Mouse (Mus musculus): ENCODE data around the gene Ankrd7. TPM values are rescaled to one million over a fixed set of nuclear protein-coding genes. Genes with fewer than 3 reads are reported as not detected.

Gene Ankrd7
- polyA plus RNA-seq, 1 experiment from 2014 or later, result not detected

DNA sequence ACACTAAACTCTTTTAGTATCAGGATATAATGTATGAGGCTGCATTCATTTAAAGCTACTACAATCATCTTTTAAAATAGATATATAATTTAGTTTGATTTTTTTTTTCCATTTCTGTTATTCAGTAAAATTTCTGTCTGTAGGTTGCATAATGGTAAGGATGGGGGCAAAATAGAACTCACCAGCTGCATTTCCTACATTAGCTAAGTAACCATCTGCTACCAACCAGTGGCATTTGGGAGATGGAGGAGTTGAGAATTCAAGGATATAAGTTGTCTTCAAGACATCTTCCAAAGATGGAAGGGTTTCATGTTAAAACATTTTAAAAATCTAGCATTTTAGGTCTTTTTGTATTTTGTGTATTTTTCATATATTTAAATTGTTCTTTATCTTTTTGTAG, 10.8 kb upstream of the Ankrd7 start:
- Histone ChIP-seq H3K27ac (ENCODE audit: low read depth, low read length) (no peak overlapping the region), H3K4me1 (ENCODE audit: control insufficient read depth, insufficient read depth, low read length) (0 out of 2 replicates have a peak, but pooled peaks cover under 1% of the 10 kb centered on the region), H3K9ac (ENCODE audit: low read depth, low read length) (no peak overlapping the region), H3K9me3 (ENCODE audit: control insufficient read depth, low read length) (no peaks in the 10 kb centered on the region), H3K4me2 (replicated peaks; ENCODE audit: low read depth, low read length) (no peak overlapping the region), H3K4me3 (ENCODE audit: low read length) (no peak overlapping the region), H3K27me3 (ENCODE audit: control insufficient read depth, insufficient read depth, low read length) (no peaks in the 10 kb centered on the region), H3K36me3 (ENCODE audit: control insufficient read depth, insufficient read depth, low read length) (peaks cover 53% of the 10 kb centered on the region)
- ATAC-seq (ENCODE audit: low FRiP score, low TSS enrichment), result no peak

DNA sequence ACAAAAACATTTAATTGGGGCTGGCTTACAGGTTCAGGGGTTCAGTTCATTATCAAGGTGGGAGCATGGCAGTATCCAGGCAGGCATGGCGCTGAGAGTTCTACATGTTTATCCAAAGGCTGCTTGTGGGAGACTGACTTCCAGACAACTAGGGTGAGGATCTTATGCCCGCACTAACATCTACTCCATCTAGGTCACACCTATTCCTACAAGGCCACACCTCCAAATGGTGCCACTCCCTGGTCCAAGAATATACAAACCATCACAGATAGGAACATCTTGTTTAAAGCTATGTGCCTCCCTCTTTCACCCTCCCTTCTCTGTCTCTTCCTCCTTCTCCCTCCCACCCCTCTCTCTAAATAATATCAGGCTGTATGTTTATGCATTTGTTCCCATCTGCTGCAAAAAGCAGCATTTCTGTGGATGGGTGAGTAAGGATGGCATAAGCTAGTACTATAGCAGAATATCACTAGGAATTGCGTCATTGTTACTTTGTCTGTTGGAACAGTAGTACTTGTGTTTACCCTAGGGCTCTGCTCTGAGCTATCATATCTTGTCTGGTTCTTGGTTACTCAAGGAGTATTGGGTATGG, 9.5 kb upstream of the Ankrd7 start:
- Histone ChIP-seq H3K4me1 (ENCODE audit: control insufficient read depth, insufficient read depth, low read length) (no peaks in the 10 kb centered on the region), H3K27ac (ENCODE audit: low read depth, low read length) (no peak overlapping the region), H3K36me3 (ENCODE audit: control insufficient read depth, insufficient read depth, low read length) (peaks cover 44% of the 10 kb centered on the region), H3K27me3 (ENCODE audit: control insufficient read depth, insufficient read depth, low read length) (no peaks in the 10 kb centered on the region), H3K9ac (ENCODE audit: low read depth, low read length) (no peak overlapping the region), H3K4me2 (replicated peaks; ENCODE audit: low read depth, low read length) (no peak overlapping the region), H3K4me3 (ENCODE audit: low read length) (no peak overlapping the region), H3K9me3 (ENCODE audit: control insufficient read depth, low read length) (0 out of 2 replicates have a peak, but pooled peaks cover 3% of the 10 kb centered on the region)
- 0 out of 2 replicates have a peak, but pooled peaks have one; percentile 43 for ATAC-seq (ENCODE audit: low FRiP score, low TSS enrichment)
- WGBS, result 98% methylated on average over 3 of the region's 3 CpGs

DNA sequence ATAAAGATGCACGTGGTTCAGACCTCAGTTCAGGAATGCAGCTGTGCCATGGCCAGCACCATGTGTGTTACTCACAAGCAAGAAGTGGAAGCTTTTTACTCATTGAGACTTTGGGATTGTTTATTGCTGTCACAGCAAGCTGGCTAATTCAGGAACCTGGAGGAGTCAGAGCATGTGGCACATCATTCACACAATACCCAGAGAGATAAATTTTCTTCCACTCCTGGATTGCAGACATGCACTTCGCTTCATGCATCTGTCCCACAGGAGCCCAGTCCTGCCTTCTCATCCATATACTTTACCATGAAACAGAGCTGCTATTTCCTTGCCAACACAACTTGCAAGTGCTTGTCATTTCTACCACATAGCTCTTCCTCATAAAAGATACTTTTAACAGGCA, 22.9 kb downstream of the Ankrd7 start:
- no peaks in the 10 kb centered on the region for H3K9me3 ChIP-seq (ENCODE audit: control insufficient read depth, low read length)
- WGBS, result 42% methylated on average over 2 of the region's 2 CpGs

GRCm38 (mm10) chr6:18894142-18894541, 28.0 kb downstream of the Ankrd7 start:
- no peak overlapping the region for H3K9ac ChIP-seq (ENCODE audit: low read depth, low read length)
- H3K36me3 ChIP-seq (ENCODE audit: control insufficient read depth, insufficient read depth, low read length), result no peaks in the 10 kb centered on the region
- no peak overlapping the region for H3K27ac ChIP-seq (ENCODE audit: low read depth, low read length)
- H3K4me1 ChIP-seq (ENCODE audit: control insufficient read depth, insufficient read depth, low read length), result no peaks in the 10 kb centered on the region
- no peaks in the 10 kb centered on the region for H3K27me3 ChIP-seq (ENCODE audit: control insufficient read depth, insufficient read depth, low read length)
- no peak overlapping the region for H3K4me2 ChIP-seq (replicated peaks; ENCODE audit: low read depth, low read length)
- no peak for ATAC-seq (ENCODE audit: low FRiP score, low TSS enrichment)
- H3K4me3 ChIP-seq (ENCODE audit: low read length), result no peak overlapping the region
- no peaks in the 10 kb centered on the region for H3K9me3 ChIP-seq (ENCODE audit: control insufficient read depth, low read length)

More for the DNA sequence above, 22.9 kb downstream of the Ankrd7 start:
- Histone ChIP-seq H3K4me3 (ENCODE audit: low read length) (no peak overlapping the region), H3K4me1 (ENCODE audit: control insufficient read depth, insufficient read depth, low read length) (no peaks in the 10 kb centered on the region), H3K27me3 (ENCODE audit: control insufficient read depth, insufficient read depth, low read length) (no peaks in the 10 kb centered on the region), H3K9ac (ENCODE audit: low read depth, low read length) (no peak overlapping the region), H3K36me3 (ENCODE audit: control insufficient read depth, insufficient read depth, low read length) (no peaks in the 10 kb centered on the region), H3K27ac (ENCODE audit: low read depth, low read length) (no peak overlapping the region), H3K4me2 (replicated peaks; ENCODE audit: low read depth, low read length) (no peak overlapping the region)
- ATAC-seq (ENCODE audit: low FRiP score, low TSS enrichment), result no peak

DNA sequence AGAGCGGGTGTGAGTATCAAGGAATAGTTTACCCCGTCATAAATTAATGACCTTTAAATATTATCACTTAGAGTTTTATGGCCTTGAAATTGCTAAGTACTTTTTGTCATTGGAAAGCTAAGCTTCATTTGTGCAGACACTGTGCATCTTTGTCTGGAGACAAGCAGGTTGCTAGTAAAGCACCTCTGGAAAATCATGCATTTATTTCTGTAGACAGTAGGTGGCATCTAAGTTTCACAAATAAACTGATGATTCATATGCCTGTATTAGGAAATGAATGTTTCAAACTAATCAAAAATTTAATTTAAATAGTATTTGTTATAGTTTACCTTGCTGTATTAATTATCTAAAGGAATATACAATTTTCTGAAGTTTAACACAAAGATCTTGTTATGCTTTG, 41.1 kb downstream of the Ankrd7 start:
- no peaks in the 10 kb centered on the region for H3K9me3 ChIP-seq (ENCODE audit: control insufficient read depth, low read length)
- 91% methylated on average over 2 of the region's 2 CpGs for WGBS
- ATAC-seq (ENCODE audit: low FRiP score, low TSS enrichment), result no peak
- no peak overlapping the region for H3K4me2 ChIP-seq (replicated peaks; ENCODE audit: low read depth, low read length)
- no peaks in the 10 kb centered on the region for H3K4me1 ChIP-seq (ENCODE audit: control insufficient read depth, insufficient read depth, low read length)
- H3K27me3 ChIP-seq (ENCODE audit: control insufficient read depth, insufficient read depth, low read length), result no peaks in the 10 kb centered on the region
- no peak overlapping the region for H3K9ac ChIP-seq (ENCODE audit: low read depth, low read length)
- no peaks in the 10 kb centered on the region for H3K36me3 ChIP-seq (ENCODE audit: control insufficient read depth, insufficient read depth, low read length)
- no peak overlapping the region for H3K27ac ChIP-seq (ENCODE audit: low read depth, low read length)
- no peak overlapping the region for H3K4me3 ChIP-seq (ENCODE audit: low read length)

DNA sequence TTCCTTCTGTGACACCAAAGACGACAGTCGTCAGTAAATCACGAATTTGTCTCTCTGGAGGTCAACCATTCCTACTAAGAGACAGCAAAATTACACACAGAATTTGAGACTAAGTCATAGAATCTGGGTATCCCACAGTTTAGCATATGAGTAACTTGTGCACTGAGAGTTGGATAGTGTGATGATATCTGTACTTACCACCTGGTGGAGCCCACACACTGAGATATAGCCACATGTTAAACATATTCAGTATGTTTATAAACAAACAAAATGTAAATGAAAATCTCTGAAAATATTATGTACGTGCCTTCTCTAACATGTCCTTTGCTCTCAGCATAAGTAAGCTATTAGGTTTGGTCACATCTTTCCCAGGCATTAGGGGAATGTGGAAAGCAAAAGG, 47.1 kb downstream of the Ankrd7 start:
- H3K4me1 ChIP-seq (ENCODE audit: control insufficient read depth, insufficient read depth, low read length), result no peaks in the 10 kb centered on the region

GRCm38 (mm10) chr6:18916021-18916420, 49.9 kb downstream of the Ankrd7 start:
- H3K27me3 ChIP-seq (ENCODE audit: control insufficient read depth, insufficient read depth, low read length), result no peaks in the 10 kb centered on the region
- no peak overlapping the region for H3K27ac ChIP-seq (ENCODE audit: low read depth, low read length)
- no peaks in the 10 kb centered on the region for H3K4me1 ChIP-seq (ENCODE audit: control insufficient read depth, insufficient read depth, low read length)
- WGBS, result 35% methylated on average over 4 of the region's 4 CpGs
- H3K4me2 ChIP-seq (replicated peaks; ENCODE audit: low read depth, low read length), result no peak overlapping the region
- ATAC-seq (ENCODE audit: low FRiP score, low TSS enrichment), result peak; percentile 62; the same call in 1 of the 2 replicates
- H3K36me3 ChIP-seq (ENCODE audit: control insufficient read depth, insufficient read depth, low read length), result no peaks in the 10 kb centered on the region
- H3K9ac ChIP-seq (ENCODE audit: low read depth, low read length), result no peak overlapping the region
- H3K9me3 ChIP-seq (ENCODE audit: control insufficient read depth, low read length), result no peaks in the 10 kb centered on the region
- H3K4me3 ChIP-seq (ENCODE audit: low read length), result no peak overlapping the region

More for the DNA sequence above, 47.1 kb downstream of the Ankrd7 start:
- no peak overlapping the region for H3K4me3 ChIP-seq (ENCODE audit: low read length)
- no peak overlapping the region for H3K27ac ChIP-seq (ENCODE audit: low read depth, low read length)
- no peaks in the 10 kb centered on the region for H3K36me3 ChIP-seq (ENCODE audit: control insufficient read depth, insufficient read depth, low read length)
- no peak for ATAC-seq (ENCODE audit: low FRiP score, low TSS enrichment)
- H3K9ac ChIP-seq (ENCODE audit: low read depth, low read length), result no peak overlapping the region
- no peaks in the 10 kb centered on the region for H3K27me3 ChIP-seq (ENCODE audit: control insufficient read depth, insufficient read depth, low read length)
- no peak overlapping the region for H3K4me2 ChIP-seq (replicated peaks; ENCODE audit: low read depth, low read length)
- 57% methylated on average over 4 of the region's 4 CpGs for WGBS
- no peaks in the 10 kb centered on the region for H3K9me3 ChIP-seq (ENCODE audit: control insufficient read depth, low read length)

DNA sequence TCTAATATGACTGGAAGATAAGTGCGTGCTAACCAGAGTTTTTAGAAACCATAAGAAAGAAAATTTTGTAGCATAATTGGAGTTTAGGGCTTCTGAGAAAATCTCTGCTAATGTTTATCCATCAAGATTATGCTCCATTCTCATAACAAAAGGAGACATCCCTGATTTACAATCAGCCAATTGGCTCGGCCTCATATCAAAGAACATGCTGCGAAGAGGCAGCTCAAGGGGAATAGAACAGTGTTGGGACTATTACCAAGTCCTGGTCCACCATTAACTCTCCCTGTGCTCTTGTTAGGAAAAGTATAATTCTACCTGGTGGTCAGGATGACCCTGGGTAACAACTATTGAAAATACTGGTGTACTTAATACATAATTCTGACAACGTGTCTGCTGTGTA, 50.4 kb downstream of the Ankrd7 start:
- Histone ChIP-seq H3K9me3 (ENCODE audit: control insufficient read depth, low read length) (no peaks in the 10 kb centered on the region), H3K4me2 (replicated peaks; ENCODE audit: low read depth, low read length) (no peak overlapping the region), H3K4me1 (ENCODE audit: control insufficient read depth, insufficient read depth, low read length) (no peaks in the 10 kb centered on the region), H3K36me3 (ENCODE audit: control insufficient read depth, insufficient read depth, low read length) (no peaks in the 10 kb centered on the region), H3K4me3 (ENCODE audit: low read length) (no peak overlapping the region), H3K27me3 (ENCODE audit: control insufficient read depth, insufficient read depth, low read length) (no peaks in the 10 kb centered on the region), H3K27ac (ENCODE audit: low read depth, low read length) (no peak overlapping the region; the same call in 1 of the 2 replicates), H3K9ac (ENCODE audit: low read depth, low read length) (no peak overlapping the region)
- WGBS, result 67% methylated on average over 4 of the region's 4 CpGs
- no peak for ATAC-seq (ENCODE audit: low FRiP score, low TSS enrichment)
